Mouse (Mus musculus) macrophage (primary cell): ENCODE results near the gene Nsun2. TPM values are rescaled to one million over a fixed set of nuclear protein-coding genes. Genes with fewer than 3 reads are reported as not detected.
"Not testable (repeated sequence)": the region's sequence is repeated elsewhere in the genome, so short reads cannot be mapped to it uniquely, and the experiment has no call there.

ENCODE experiments used
- H3K27ac ChIP-seq: fragments of 350-480 bp; formaldehyde crosslinking; 2 replicates; pipeline ENCODE4 v1.9.0; 2021
- H3K36me3 ChIP-seq: fragments of 350-480 bp; formaldehyde crosslinking; 2 replicates; pipeline ENCODE4 v1.9.0; 2021; ENCODE audit errors: inconsistent target
- H3K4me3 ChIP-seq: fragments of 350-480 bp; formaldehyde crosslinking; 2 replicates; pipeline ENCODE4 v1.9.0; 2021; ENCODE audit errors: inconsistent target
- H3K79me2 ChIP-seq: fragments of 350-480 bp; formaldehyde crosslinking; 2 replicates; pipeline ENCODE4 v1.9.0; 2021; ENCODE audit errors: inconsistent target
- WGBS: methylation state at CpG from one replicate; pipeline ENCODE4 v1.1.7; 2026; ENCODE audit warnings: inconsistent platforms; ENCODE audit not compliant: missing documents; 5-methylcytosine and 5-hydroxymethylcytosine counted together
- polyA plus RNA-seq: library from polyadenylated mRNA; stranded (reverse); fragments of 250-400 nt; gene quantifications from 3 replicates; pipeline ENCODE4 v1.2.4, GENCODE M21; 2018; ENCODE audit warnings: inconsistent platforms

Nsun2 gene
- polyA plus RNA-seq, 1 experiment from 2014 or later: 44.0 TPM

DNA sequence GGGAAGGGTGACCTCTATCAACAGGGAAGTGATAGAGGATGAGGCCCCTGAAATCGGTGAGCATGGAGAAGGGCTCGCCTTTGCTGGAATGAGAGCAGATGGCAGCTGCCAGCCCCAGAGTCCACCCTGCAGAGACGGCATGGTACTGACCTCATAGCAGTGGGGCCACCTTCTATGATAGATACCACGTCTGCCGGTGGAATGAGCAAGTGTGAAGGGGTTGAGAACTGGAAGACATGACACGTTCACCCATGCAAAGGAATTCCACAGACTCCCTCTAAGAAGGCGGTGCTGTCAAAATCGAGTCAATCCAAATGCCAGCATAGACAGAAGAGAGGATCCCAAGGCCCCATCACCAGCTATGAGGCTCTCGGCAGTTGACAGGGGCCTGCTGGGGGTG is 20.7 kb downstream of the Nsun2 start:
- 72% methylated on average over 8 of the region's 9 CpGs for WGBS

DNA sequence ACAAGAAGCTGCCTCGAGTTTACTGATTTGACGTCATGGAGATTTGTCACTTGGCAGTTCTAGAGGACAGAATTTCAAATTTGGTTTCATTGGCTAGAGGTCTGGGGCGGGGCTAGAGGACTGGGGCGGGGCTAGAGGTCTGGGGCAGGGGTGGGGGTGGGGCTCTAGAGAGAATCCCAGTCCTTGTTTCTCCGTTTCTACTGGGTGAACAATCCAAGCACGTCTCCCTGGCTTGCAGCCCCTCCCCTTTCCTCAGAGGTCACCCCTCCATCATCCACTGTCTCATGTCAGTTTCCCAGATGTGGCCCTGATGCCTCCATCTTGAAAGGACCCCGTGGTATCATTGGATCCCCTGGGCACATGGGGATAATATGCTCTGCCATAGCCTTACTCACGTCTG is 21.5 kb downstream of the Nsun2 start:
- Histone ChIP-seq H3K27ac (no peak overlapping the region), H3K4me3 (no peak overlapping the region), H3K36me3 (no peaks in the 10 kb centered on the region), H3K79me2 (no peaks in the 10 kb centered on the region)
- WGBS: 24% methylated on average over 8 of the region's 8 CpGs

More for the DNA sequence above, 20.7 kb downstream of the Nsun2 start:
- no peaks in the 10 kb centered on the region for H3K79me2 ChIP-seq
- no peaks in the 10 kb centered on the region for H3K36me3 ChIP-seq
- no peak overlapping the region for H3K4me3 ChIP-seq
- no peak overlapping the region for H3K27ac ChIP-seq

DNA sequence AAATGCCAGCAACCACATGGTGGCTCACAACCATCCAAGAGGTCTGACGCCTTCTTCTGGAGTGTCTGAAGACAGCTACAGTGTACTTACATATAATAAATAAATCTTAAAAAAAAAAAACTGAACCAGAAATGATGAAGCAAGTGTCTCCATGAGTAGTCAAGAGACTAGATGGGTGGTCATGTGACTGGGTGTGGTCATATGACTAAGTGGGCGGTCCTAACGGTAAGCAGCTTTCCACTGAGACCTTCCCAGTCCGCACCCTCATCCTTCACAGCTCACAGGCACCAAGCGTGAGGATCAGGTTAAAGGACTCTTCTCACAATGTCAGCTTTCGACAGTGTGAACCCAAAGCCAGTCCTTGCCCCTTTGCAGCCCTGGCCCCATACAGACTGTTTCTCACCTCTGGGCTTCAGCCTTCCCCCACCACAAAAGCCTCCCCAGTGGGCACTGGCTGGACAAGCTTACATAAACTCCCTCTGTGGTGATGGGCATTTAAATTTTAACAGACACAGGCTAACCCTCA is 22.5 kb downstream of the Nsun2 start:
- H3K4me3 ChIP-seq: no peak overlapping the region
- WGBS: 82% methylated on average over 6 of the region's 6 CpGs
- H3K36me3 ChIP-seq: no peaks in the 10 kb centered on the region
- H3K27ac ChIP-seq: no peak overlapping the region
- H3K79me2 ChIP-seq: no peaks in the 10 kb centered on the region

DNA sequence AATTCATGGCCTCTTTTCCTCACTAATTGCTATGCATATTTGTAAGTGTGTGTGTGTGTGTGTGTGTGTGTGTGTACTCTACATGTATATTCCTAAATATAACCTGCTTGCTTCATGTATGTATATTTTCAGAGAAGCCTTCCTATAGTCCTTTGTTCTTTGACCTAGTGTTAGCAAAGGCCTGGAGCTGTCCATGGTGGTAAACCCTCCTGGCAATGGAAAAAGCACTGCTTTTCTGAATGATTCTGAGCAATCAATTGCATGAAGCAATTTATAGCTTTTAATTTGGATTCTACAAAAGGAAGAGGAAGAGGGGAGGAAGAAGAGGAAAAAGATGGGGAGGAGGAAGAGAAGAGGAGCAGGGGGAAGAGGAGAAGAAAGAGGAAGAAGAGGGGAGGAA is 23.2 kb downstream of the Nsun2 start:
- H3K36me3 ChIP-seq: no peaks in the 10 kb centered on the region
- H3K27ac ChIP-seq: no peak overlapping the region
- H3K79me2 ChIP-seq: no peaks in the 10 kb centered on the region
- no peak overlapping the region for H3K4me3 ChIP-seq

GRCm38 (mm10) chr13:69558098-69558660 is 24.6 kb downstream of the Nsun2 start:
- WGBS: 84% methylated on average over 6 of the region's 6 CpGs
- H3K4me3 ChIP-seq: no peak overlapping the region
- H3K36me3 ChIP-seq: no peaks in the 10 kb centered on the region
- no peaks in the 10 kb centered on the region for H3K79me2 ChIP-seq
- no peak overlapping the region for H3K27ac ChIP-seq

GRCm38 (mm10) chr13:69559291-69559961 is 25.9 kb downstream of the Nsun2 start:
- H3K36me3 ChIP-seq: no peaks in the 10 kb centered on the region
- WGBS: 89% methylated on average over 9 of the region's 13 CpGs

GRCm38 (mm10) chr13:69562004-69562403 is 28.5 kb downstream of the Nsun2 start:
- H3K27ac ChIP-seq: no peak overlapping the region
- 85% methylated on average over 9 of the region's 9 CpGs for WGBS
- no peak overlapping the region for H3K4me3 ChIP-seq
- no peaks in the 10 kb centered on the region for H3K79me2 ChIP-seq
- no peaks in the 10 kb centered on the region for H3K36me3 ChIP-seq

More at GRCm38 (mm10) chr13:69559291-69559961, 25.9 kb downstream of the Nsun2 start:
- no peak overlapping the region for H3K27ac ChIP-seq
- H3K79me2 ChIP-seq: no peaks in the 10 kb centered on the region
- H3K4me3 ChIP-seq: no peak overlapping the region

DNA sequence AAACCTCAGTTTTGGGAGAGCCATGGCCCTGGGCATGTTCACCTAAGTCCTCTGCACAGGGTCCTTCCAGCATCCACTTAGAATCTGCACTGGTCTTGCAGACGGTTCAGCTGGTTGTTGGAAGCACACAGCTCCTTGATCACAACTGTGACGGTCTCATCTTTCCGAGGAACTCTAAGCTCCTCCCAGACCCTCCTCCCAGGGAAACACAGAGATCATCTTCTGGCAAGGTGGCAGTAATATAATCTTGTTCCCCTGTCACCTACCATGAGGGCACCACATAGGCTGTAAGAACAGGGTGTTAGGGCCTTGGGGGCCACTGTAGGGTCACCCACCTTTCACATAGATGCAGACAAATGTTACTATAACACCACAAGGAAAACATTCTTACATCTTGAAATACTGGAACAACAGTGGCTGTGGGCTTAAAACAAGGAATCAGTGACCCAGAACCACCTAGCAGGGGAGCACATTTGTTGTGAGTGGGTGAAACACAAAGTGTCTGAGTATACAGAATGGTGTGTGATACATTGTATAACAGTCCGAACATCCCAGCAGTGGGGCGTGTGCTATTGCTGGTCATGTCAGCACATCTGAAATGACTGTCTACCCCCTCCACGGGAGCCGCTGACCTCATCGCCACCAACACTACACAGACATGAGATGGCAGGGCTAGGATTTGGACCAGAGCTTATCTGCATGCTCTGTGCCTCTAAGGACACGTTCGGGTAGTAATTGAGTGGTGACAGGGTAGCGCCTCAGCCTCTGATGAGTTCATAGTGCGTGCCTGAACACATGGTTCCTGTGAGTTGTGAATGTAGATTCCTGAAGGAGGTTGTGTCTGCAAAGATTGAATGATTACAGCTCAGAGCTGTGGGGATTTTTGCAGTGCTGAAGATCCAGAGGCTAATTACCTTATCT is 29.4 kb downstream of the Nsun2 start:
- no peak overlapping the region for H3K4me3 ChIP-seq
- no peaks in the 10 kb centered on the region for H3K36me3 ChIP-seq
- 83% methylated on average over 12 of the region's 12 CpGs for WGBS
- H3K27ac ChIP-seq: no peak overlapping the region
- no peaks in the 10 kb centered on the region for H3K79me2 ChIP-seq

DNA sequence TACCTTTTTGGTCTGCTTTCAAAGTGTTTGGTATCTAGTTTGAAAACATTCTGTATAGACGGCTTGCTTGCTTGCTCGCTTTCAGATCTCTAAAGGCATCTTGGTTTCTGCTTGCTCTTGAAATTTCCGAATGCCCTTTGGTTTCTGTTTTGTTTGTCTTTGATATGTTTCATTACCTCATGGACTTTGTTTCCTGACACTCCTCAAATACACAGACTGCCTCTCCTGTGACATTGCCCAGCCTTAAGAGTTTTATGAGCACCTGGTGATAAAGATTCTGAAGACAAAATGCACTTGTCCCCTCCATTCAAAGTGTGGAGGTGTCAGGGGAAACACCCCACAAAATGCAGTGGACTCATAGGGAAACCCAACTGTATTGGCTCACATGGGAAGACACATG is 30.4 kb downstream of the Nsun2 start:
- no peaks in the 10 kb centered on the region for H3K79me2 ChIP-seq
- no peaks in the 10 kb centered on the region for H3K36me3 ChIP-seq
- 72% methylated on average over 3 of the region's 3 CpGs for WGBS
- no peak overlapping the region for H3K27ac ChIP-seq
- H3K4me3 ChIP-seq: no peak overlapping the region

DNA sequence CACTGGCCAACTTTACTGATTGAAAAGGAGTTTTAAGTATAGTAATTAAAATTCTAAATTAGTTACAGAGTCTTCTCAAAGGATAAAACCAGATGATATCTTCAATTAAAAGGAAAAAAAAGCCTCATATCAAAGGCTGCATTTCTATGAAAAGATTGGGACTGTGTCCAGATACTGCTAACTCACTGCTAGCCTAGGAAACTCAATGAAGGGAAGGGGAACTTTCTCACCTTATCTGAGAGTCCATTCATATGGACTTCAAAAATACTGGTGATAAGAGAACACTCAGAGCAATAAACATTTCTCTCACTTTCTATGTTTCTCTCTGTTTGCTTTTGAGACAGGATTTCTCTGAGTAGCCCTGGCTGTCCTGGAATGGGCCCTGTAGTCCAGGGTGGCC is 31.0 kb downstream of the Nsun2 start:
- Histone ChIP-seq H3K4me3 (no peak overlapping the region), H3K36me3 (no peaks in the 10 kb centered on the region), H3K79me2 (no peaks in the 10 kb centered on the region), H3K27ac (no peak overlapping the region)

GRCm38 (mm10) chr13:69565401-69565800 is 31.9 kb downstream of the Nsun2 start:
- 95% methylated on average over 4 of the region's 4 CpGs for WGBS
- not testable (repeated sequence) for H3K79me2 ChIP-seq, H3K36me3 ChIP-seq, H3K4me3 ChIP-seq, H3K27ac ChIP-seq

DNA sequence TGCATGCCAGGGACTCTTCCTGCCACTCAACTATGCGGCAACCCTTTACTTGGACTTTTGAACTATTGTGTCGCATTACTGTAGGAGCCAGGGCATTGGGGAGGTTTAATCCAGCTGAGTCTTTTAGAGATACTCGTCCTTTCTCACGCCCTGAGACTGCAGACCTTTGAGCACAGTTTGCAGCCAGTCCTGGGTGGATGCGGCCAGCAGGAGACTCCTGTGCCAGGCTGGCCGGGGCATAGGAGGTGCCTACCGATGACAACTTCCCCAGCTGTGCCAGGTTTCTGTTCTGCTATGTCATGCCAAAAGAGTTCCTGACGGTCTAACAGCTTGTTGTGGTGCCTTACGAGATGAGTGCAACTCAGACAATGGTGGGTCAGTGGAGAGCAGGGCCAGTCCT is 35.7 kb downstream of the Nsun2 start:
- Histone ChIP-seq H3K4me3 (no peak overlapping the region), H3K27ac (no peak overlapping the region), H3K36me3 (no peaks in the 10 kb centered on the region), H3K79me2 (no peaks in the 10 kb centered on the region)
- 71% methylated on average over 9 of the region's 9 CpGs for WGBS

DNA sequence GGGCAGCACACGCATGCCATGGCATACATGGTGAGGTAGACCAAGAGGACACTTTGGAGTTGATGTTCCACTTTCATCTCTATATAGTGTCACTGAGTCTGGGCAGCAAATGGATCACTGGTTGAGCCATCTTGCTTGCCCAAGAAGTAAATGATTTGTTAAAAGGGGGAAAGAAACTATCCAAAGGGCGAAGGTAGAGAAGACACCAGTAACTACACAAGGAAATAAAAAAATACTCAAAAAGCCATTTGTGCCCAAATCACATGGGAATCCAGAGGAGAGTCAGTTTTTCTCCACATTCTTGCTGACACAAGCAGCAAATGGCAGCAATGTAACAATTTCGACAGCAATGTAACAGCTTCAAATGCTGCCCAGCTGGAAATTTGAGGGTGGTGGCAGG is 39.0 kb downstream of the Nsun2 start:
- H3K4me3 ChIP-seq: no peak overlapping the region
- WGBS: 96% methylated on average over 2 of the region's 3 CpGs

DNA sequence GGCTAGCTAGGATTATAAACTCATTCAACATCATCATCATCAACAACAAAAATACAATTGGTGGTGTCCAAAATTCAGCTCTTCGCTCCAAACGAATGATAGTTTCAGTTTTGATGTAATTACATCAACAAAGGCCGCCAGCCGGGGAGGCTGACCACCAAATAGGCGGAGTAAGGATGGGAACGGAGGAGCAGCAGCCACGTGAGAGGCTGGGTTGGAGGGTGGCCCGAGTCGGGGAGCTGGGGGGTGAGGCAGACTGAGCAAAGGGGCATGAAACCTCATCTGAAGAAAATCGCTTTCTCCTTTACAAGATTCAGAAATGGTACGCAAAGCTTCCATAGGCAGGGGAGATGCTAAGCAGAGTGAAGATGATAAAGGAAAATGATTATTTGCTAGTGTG is 43.1 kb downstream of the Nsun2 start:
- WGBS: 82% methylated on average over 11 of the region's 11 CpGs
- no peaks in the 10 kb centered on the region for H3K79me2 ChIP-seq
- no peak overlapping the region for H3K4me3 ChIP-seq
- H3K27ac ChIP-seq: no peak overlapping the region
- no peaks in the 10 kb centered on the region for H3K36me3 ChIP-seq

More for the DNA sequence above, 39.0 kb downstream of the Nsun2 start:
- no peaks in the 10 kb centered on the region for H3K36me3 ChIP-seq
- no peak overlapping the region for H3K27ac ChIP-seq
- no peaks in the 10 kb centered on the region for H3K79me2 ChIP-seq
